Mouse (Mus musculus) lung, embryonic 16.5 days (tissue): Measurements from ENCODE around the gene Grin2b. TPM values are rescaled to one million over a fixed set of nuclear protein-coding genes. Genes with fewer than 3 reads are reported as not detected.

ENCODE experiments used
- ATAC-seq: fragments of 200-750 bp; cut with Nextera tagmentation; 2 replicates; pipeline ENCODE4 v1.8.0; 2017; ENCODE audit warnings: low read depth, mild to moderate bottlenecking, moderate library complexity
- H3K27ac ChIP-seq: fragments of 300-500 bp; sonication (generic); 2 replicates; pipeline ENCODE4 v1.5.1; 2014; ENCODE audit warnings: mild to moderate bottlenecking, control low read depth, low read length
- H3K27me3 ChIP-seq: fragments of 300-500 bp; sonication (generic); 2 replicates; pipeline ENCODE4 v1.6.1; 2014; ENCODE audit warnings: low read depth, low read length, mixed read lengths; ENCODE audit not compliant: control insufficient read depth, insufficient read depth
- H3K36me3 ChIP-seq: fragments of 300-500 bp; sonication (generic); 2 replicates; pipeline ENCODE4 v1.6.1; 2014; ENCODE audit warnings: low read length; ENCODE audit not compliant: control insufficient read depth, insufficient read depth
- H3K4me1 ChIP-seq: fragments of 300-500 bp; sonication (generic); replicated peaks from 2 replicates; pipeline ENCODE4 v1.6.1; 2014; ENCODE audit warnings: low read length, mixed read lengths; ENCODE audit not compliant: control insufficient read depth, insufficient read depth
- H3K4me2 ChIP-seq: fragments of 300-500 bp; sonication (generic); 2 replicates; pipeline ENCODE4 v1.6.1; 2014; ENCODE audit warnings: low read depth, low read length, control low read depth
- H3K4me3 ChIP-seq: fragments of 300-500 bp; sonication (generic); 2 replicates; pipeline ENCODE4 v1.5.1; 2014; ENCODE audit warnings: mild to moderate bottlenecking, low read length, control low read depth
- H3K9ac ChIP-seq: fragments of 300-500 bp; sonication (generic); 2 replicates; pipeline ENCODE4 v1.6.1; 2014; ENCODE audit warnings: low read length, control low read depth
- H3K9me3 ChIP-seq: fragments of 300-500 bp; sonication (generic); 2 replicates; pipeline ENCODE4 v1.6.1; 2016; ENCODE audit warnings: low read length; ENCODE audit not compliant: control insufficient read depth
- WGBS: fragments of 180-500 bp; shearing (Covaris S2); extraction: QIAGEN DNeasy Blood & Tissue Kit; methylation state at CpG from one replicate; pipeline ENCODE4 v1.1.7; 2014; 5-methylcytosine and 5-hydroxymethylcytosine counted together
- polyA plus RNA-seq: library from polyadenylated mRNA; unstranded; fragments of >200 nt; fragmentation: Nextera tagmentation; extraction: Ambion mirVana; gene quantifications from 2 replicates; pipeline ENCODE4 v1.2.1, GENCODE M21; 2015

The Grin2b gene
- polyA plus RNA-seq: 2.8 TPM in 2 replicates

GRCm38 (mm10) chr6:136173191-136173896, at the start of gene Grin2b:
Grin2b (minus strand) TSS chr6:136173511.
- H3K9ac ChIP-seq: peak within 1 kb of the TSS; percentile 11; the same call in 1 of the 2 replicates
- H3K27me3 ChIP-seq: peaks cover 28% of the 10 kb centered on the region
- H3K4me1 ChIP-seq: peaks cover 8% of the 10 kb centered on the region; the same call in 1 of the 2 replicates
- no peaks in the 10 kb centered on the region for H3K9me3 ChIP-seq
- H3K27ac ChIP-seq: no peak within 1 kb of the TSS
- peak within 1 kb of the TSS; percentile 70 for H3K4me2 ChIP-seq
- WGBS: 1% methylated on average over 18 of the region's 30 CpGs
- no peaks in the 10 kb centered on the region for H3K36me3 ChIP-seq
- H3K4me3 ChIP-seq: peak within 1 kb of the TSS; percentile 50
- peak; percentile 76 for ATAC-seq

- Histone ChIP-seq H3K27ac (no peak overlapping the region), H3K9ac (no peak overlapping the region), H3K9me3 (no peaks in the 10 kb centered on the region), H3K36me3 (no peaks in the 10 kb centered on the region), H3K27me3 (no peaks in the 10 kb centered on the region), H3K4me3 (no peak overlapping the region), H3K4me2 (no peak overlapping the region), H3K4me1 (no peaks in the 10 kb centered on the region)
- 83% methylated on average over 3 of the region's 3 CpGs for WGBS
- no peak for ATAC-seq
Observed at GRCm38 (mm10) chr6:136221894-136222293, 48.6 kb upstream of the Grin2b start.

- H3K27ac ChIP-seq: no peak overlapping the region
- WGBS: 83% methylated on average over 3 of the region's 3 CpGs
- no peak overlapping the region for H3K9ac ChIP-seq
- ATAC-seq: no peak
- H3K36me3 ChIP-seq: no peaks in the 10 kb centered on the region
- H3K4me1 ChIP-seq: no peaks in the 10 kb centered on the region
- no peak overlapping the region for H3K4me2 ChIP-seq
- H3K4me3 ChIP-seq: no peak overlapping the region
- no peaks in the 10 kb centered on the region for H3K27me3 ChIP-seq
- peaks cover 5% of the 10 kb centered on the region; the same call in 1 of the 2 replicates for H3K9me3 ChIP-seq
Observed at GRCm38 (mm10) chr6:136210442-136210841, 37.1 kb upstream of the Grin2b start.

GRCm38 (mm10) chr6:136199814-136200213, 26.5 kb upstream of the Grin2b start:
- no peak overlapping the region for H3K4me2 ChIP-seq
- 72% methylated on average over 2 of the region's 2 CpGs for WGBS
- no peaks in the 10 kb centered on the region for H3K27me3 ChIP-seq
- H3K9ac ChIP-seq: no peak overlapping the region
- no peaks in the 10 kb centered on the region for H3K9me3 ChIP-seq
- no peak for ATAC-seq
- H3K27ac ChIP-seq: no peak overlapping the region
- H3K4me1 ChIP-seq: no peaks in the 10 kb centered on the region
- H3K36me3 ChIP-seq: no peaks in the 10 kb centered on the region
- H3K4me3 ChIP-seq: no peak overlapping the region

- Histone ChIP-seq H3K9me3 (no peaks in the 10 kb centered on the region), H3K4me3 (no peak overlapping the region), H3K9ac (no peak overlapping the region), H3K27ac (no peak overlapping the region), H3K36me3 (no peaks in the 10 kb centered on the region), H3K4me1 (no peaks in the 10 kb centered on the region), H3K27me3 (no peaks in the 10 kb centered on the region), H3K4me2 (no peak overlapping the region)
- WGBS: 75% methylated on average over 5 of the region's 5 CpGs
- ATAC-seq: no peak
Observed at GRCm38 (mm10) chr6:136194616-136195015, 21.3 kb upstream of the Grin2b start.

- 0 out of 2 replicates have a peak, but pooled peaks cover 3% of the 10 kb centered on the region for H3K4me1 ChIP-seq
- H3K9me3 ChIP-seq: no peaks in the 10 kb centered on the region
- WGBS: 81% methylated on average over 9 of the region's 9 CpGs
- no peak overlapping the region for H3K4me2 ChIP-seq
- H3K9ac ChIP-seq: no peak overlapping the region
- H3K4me3 ChIP-seq: no peak overlapping the region
- H3K36me3 ChIP-seq: no peaks in the 10 kb centered on the region
- H3K27me3 ChIP-seq: no peaks in the 10 kb centered on the region; the same call in 1 of the 2 replicates
- no peak for ATAC-seq
- no peak overlapping the region for H3K27ac ChIP-seq
Observed at GRCm38 (mm10) chr6:136178066-136178465, 4.8 kb upstream of the Grin2b start.

- Histone ChIP-seq H3K4me3 (peak overlapping the region; percentile 50), H3K9me3 (no peaks in the 10 kb centered on the region), H3K36me3 (no peaks in the 10 kb centered on the region), H3K4me1 (peaks cover 8% of the 10 kb centered on the region; the same call in 1 of the 2 replicates), H3K27ac (no peak overlapping the region), H3K9ac (no peak overlapping the region), H3K4me2 (peak overlapping the region; percentile 70), H3K27me3 (peaks cover 28% of the 10 kb centered on the region)
- WGBS: 2% methylated on average over 15 of the region's 15 CpGs
- no peak; the same call in 1 of the 2 replicates for ATAC-seq
Observed at GRCm38 (mm10) chr6:136172801-136173190, 515 bp downstream of the Grin2b start.

GRCm38 (mm10) chr6:136172172-136172651, 1.1 kb downstream of the Grin2b start:
- Histone ChIP-seq H3K4me2 (peak overlapping the region; percentile 70), H3K27ac (no peak overlapping the region), H3K9me3 (no peaks in the 10 kb centered on the region), H3K9ac (peak overlapping the region; percentile 11; the same call in 1 of the 2 replicates), H3K4me1 (peaks cover 8% of the 10 kb centered on the region; the same call in 1 of the 2 replicates), H3K36me3 (no peaks in the 10 kb centered on the region), H3K4me3 (peak overlapping the region; percentile 50), H3K27me3 (peaks cover 28% of the 10 kb centered on the region)
- WGBS: under 1% methylated on average over 43 of the region's 43 CpGs
- peak; percentile 38 for ATAC-seq

- Histone ChIP-seq H3K9me3 (no peaks in the 10 kb centered on the region), H3K4me1 (peaks cover 8% of the 10 kb centered on the region; the same call in 1 of the 2 replicates), H3K4me2 (no peak overlapping the region; the same call in 1 of the 2 replicates), H3K36me3 (no peaks in the 10 kb centered on the region), H3K27me3 (peaks cover 28% of the 10 kb centered on the region), H3K27ac (no peak overlapping the region), H3K9ac (no peak overlapping the region), H3K4me3 (no peak overlapping the region)
- WGBS: 29% methylated on average over 7 of the region's 7 CpGs
- ATAC-seq: no peak
Observed at GRCm38 (mm10) chr6:136171343-136171742, 2.0 kb downstream of the Grin2b start.
